Mouse (Mus musculus): ENCODE results near the gene Zfp36. TPM values are rescaled to one million over a fixed set of nuclear protein-coding genes. Genes with fewer than 3 reads are reported as not detected.

Zfp36 gene
- polyA plus RNA-seq, 1 experiment from 2014 or later: 10.8 TPM

DNA sequence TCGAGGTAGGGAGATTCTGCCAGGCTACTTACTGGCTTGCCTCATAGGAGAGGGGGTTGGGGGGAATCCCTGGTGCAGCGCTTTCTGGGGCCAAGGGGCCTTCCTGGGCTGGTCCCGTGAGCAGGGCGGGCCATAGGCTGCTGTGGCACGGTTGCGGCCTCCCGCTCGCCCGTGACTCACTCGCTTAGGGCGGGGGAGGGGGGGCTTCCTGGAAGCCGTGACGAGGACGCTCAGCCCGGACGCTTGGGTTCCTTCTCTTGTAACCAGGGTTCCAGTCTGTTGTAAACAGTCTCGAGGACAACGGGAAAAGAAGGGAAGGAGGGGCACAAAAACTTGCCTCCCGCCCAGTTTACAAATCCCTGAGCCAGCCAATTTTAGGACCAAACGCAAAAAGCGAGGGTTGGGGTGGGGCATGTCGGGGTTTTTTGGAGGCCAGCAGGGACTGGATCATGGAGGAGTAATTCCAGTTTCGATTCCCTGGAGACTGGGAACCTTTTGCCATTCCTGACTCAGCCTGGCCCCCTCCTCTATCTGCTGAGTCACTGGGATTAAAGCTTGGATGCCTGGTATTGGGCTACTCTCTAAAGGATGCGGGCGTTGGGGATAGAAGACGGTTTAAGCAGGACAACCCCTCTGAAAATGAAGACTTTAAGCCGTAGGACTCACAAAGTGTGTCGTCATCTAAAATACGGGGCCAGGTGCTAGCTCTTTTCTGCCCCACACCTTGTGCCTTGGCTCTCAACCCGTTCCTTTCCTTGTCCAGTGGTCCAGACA, 1.2 kb upstream of the Zfp36 start:
- Histone ChIP-seq H3K9me3 (replicated peaks; ENCODE audit: control insufficient read depth, low read length) (no peaks in the 10 kb centered on the region), H3K9ac (ENCODE audit: low read depth, low read length) (peak overlapping the region; percentile 50), H3K4me3 (ENCODE audit: low read depth, low read length) (peak overlapping the region; percentile 58), H3K27ac (ENCODE audit: low read length) (peak overlapping the region; percentile 97), H3K4me1 (ENCODE audit: control insufficient read depth, low read depth, low read length) (peaks cover 92% of the 10 kb centered on the region), H3K27me3 (ENCODE audit: control insufficient read depth, insufficient read depth, low read depth, low read length) (no peaks in the 10 kb centered on the region), H3K36me3 (ENCODE audit: control insufficient read depth, insufficient read depth) (peaks cover 4% of the 10 kb centered on the region; the same call in 1 of the 2 replicates), H3K4me2 (ENCODE audit: low read depth, low read length) (peak overlapping the region; percentile 96)
- ATAC-seq (ENCODE audit: low read depth): peak; percentile 22
- under 1% methylated on average over 30 of the region's 30 CpGs for WGBS (ENCODE audit: insufficient replicate concordance)

DNA sequence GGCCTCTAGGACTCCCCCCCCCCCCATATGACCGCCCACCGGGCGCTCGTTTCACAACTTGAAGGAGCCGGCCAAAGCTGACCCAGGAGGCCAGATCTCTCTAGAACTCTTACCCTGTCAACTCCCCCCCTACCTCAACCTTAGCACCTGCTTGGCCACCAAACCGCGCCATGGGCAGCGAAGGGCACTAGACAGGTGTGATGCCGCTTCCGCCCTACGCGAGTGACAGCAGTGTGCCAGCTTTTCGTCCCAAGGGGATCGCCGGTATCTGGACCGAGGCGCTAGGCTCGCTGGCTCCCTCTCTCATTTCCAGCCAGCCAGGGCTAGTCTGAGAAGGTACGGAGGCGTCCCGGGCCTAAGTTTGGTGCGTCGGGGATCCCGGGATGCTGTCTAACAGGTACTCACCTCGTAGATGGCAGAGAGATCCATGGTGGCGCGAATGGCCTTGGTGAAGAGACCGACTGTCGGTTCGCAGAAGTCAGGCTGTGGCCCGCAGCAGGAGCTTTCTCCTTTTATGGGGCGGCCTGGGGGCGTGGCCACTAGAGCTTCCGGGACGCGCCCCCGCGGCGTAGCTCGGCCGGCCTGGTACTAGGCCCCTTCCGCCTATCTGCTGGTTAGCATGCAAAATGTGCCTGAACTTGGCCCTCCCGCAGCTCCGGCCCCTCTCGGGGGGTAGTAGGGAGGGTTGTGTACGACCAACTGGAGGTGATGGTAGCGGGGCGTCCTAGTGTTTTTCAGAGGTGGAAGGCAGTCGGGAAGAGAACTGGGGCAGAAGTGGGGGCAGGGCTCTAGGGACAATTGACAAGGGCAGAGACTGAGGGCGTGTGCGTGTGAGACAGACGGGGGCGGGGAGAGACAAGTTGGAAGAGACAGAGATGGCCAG, 1.0 kb downstream of the Zfp36 start:
- under 1% methylated on average over 51 of the region's 53 CpGs for WGBS (ENCODE audit: insufficient replicate concordance)
- Histone ChIP-seq H3K9ac (ENCODE audit: low read depth, low read length) (peak overlapping the region; percentile 88), H3K4me1 (ENCODE audit: control insufficient read depth, low read depth, low read length) (peaks cover 95% of the 10 kb centered on the region), H3K36me3 (ENCODE audit: control insufficient read depth, insufficient read depth) (peaks cover 4% of the 10 kb centered on the region; the same call in 1 of the 2 replicates), H3K9me3 (replicated peaks; ENCODE audit: control insufficient read depth, low read length) (no peaks in the 10 kb centered on the region), H3K4me3 (ENCODE audit: low read depth, low read length) (peak overlapping the region; percentile 79), H3K27me3 (ENCODE audit: control insufficient read depth, insufficient read depth, low read depth, low read length) (no peaks in the 10 kb centered on the region), H3K4me2 (ENCODE audit: low read depth, low read length) (peak overlapping the region; percentile 96), H3K27ac (ENCODE audit: low read length) (peak overlapping the region; percentile 97)
- peak; percentile 59 for ATAC-seq (ENCODE audit: low read depth)

DNA sequence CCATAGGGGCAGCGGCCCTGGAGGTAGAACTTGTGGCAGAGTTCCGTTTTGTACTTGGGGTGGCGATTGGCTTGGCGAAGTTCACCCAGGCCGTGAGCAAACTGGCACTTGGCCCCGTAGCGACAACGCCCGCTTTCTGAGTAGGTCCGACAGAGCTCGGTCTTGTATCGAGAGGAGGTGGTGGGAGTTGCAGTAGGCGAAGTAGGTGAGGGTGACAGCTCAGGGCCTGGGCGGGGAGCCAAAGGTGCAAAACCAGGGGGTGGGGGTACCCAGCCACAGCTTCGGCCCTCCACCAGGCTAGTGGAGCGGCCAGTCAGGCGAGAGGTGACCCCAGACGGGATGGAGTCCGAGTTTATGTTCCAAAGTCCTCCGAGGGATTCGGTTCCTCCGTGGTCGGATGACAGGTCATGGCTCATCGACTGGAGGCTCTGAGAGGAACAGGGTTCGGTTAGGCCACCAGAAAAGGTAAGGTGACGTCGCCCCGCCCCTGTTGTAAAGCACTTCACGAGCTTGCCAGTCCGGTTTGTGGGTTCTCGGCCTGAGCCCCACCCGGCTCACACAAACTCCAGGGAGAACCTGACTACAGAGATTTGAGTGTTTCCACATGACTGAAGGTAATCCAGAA, 1.9 kb downstream of the Zfp36 start:
- H3K4me1 ChIP-seq (ENCODE audit: control insufficient read depth, low read depth, low read length): peaks cover 92% of the 10 kb centered on the region
- H3K4me2 ChIP-seq (ENCODE audit: low read depth, low read length): peak overlapping the region; percentile 96
- H3K9ac ChIP-seq (ENCODE audit: low read depth, low read length): peak overlapping the region; percentile 88
- ATAC-seq (ENCODE audit: low read depth): no peak
- WGBS (ENCODE audit: insufficient replicate concordance): 20% methylated on average over 32 of the region's 32 CpGs
- H3K27ac ChIP-seq (ENCODE audit: low read length): peak overlapping the region; percentile 97
- H3K27me3 ChIP-seq (ENCODE audit: control insufficient read depth, insufficient read depth, low read depth, low read length): no peaks in the 10 kb centered on the region
- peak overlapping the region; percentile 79 for H3K4me3 ChIP-seq (ENCODE audit: low read depth, low read length)
- H3K9me3 ChIP-seq (replicated peaks; ENCODE audit: control insufficient read depth, low read length): no peaks in the 10 kb centered on the region
- H3K36me3 ChIP-seq (ENCODE audit: control insufficient read depth, insufficient read depth): peaks cover 4% of the 10 kb centered on the region; the same call in 1 of the 2 replicates

DNA sequence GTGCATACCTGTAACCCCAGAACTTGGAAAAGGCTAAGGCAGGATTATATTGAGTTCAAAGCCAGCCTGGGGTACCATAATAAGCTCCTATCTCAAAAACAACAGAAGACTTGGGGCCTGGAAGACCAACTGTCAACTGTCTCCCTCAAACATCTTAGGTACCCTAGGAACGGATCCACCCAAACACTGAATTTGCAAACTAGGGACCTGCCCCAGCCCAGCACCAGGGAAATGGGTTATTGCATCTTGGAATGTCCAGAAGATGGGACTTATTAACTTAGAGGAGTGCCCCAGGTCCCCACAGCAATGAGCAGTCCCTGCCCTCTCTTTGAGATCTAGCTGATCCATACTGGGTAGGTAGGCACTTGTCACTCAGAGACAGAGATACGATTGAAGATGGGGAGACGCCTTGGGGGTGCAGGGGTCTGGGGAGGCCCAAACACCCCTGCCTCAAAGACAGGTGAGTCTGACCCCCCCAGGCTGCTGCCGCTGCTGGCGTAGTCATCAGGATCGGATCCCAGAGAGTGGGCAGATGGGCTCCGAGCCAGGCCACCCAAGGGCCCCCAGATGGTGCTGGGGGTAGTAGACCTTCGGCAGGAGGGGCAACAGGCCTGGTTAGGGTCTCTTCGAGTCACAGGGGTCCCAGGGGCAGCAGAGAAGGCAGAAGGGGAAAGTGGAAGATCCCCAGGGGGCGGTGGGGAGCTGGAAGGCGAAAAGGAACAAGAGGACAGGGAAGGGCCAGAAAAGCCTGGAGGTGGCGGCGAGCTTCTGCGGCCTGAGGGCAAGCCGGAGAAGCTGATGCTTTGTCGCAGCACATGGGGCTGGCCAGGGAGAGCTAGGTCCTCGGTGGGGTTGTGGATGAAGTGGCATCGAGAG, 2.6 kb downstream of the Zfp36 start:
- no peaks in the 10 kb centered on the region for H3K27me3 ChIP-seq (ENCODE audit: control insufficient read depth, insufficient read depth, low read depth, low read length)
- peak overlapping the region; percentile 96 for H3K4me2 ChIP-seq (ENCODE audit: low read depth, low read length)
- H3K9ac ChIP-seq (ENCODE audit: low read depth, low read length): peak overlapping the region; percentile 88
- no peaks in the 10 kb centered on the region for H3K9me3 ChIP-seq (replicated peaks; ENCODE audit: control insufficient read depth, low read length)
- H3K36me3 ChIP-seq (ENCODE audit: control insufficient read depth, insufficient read depth): peaks cover 4% of the 10 kb centered on the region; the same call in 1 of the 2 replicates
- H3K27ac ChIP-seq (ENCODE audit: low read length): peak overlapping the region; percentile 97
- ATAC-seq (ENCODE audit: low read depth): no peak
- peak overlapping the region; percentile 79 for H3K4me3 ChIP-seq (ENCODE audit: low read depth, low read length)
- 57% methylated on average over 18 of the region's 18 CpGs for WGBS (ENCODE audit: insufficient replicate concordance)
- peaks cover 87% of the 10 kb centered on the region for H3K4me1 ChIP-seq (ENCODE audit: control insufficient read depth, low read depth, low read length)

DNA sequence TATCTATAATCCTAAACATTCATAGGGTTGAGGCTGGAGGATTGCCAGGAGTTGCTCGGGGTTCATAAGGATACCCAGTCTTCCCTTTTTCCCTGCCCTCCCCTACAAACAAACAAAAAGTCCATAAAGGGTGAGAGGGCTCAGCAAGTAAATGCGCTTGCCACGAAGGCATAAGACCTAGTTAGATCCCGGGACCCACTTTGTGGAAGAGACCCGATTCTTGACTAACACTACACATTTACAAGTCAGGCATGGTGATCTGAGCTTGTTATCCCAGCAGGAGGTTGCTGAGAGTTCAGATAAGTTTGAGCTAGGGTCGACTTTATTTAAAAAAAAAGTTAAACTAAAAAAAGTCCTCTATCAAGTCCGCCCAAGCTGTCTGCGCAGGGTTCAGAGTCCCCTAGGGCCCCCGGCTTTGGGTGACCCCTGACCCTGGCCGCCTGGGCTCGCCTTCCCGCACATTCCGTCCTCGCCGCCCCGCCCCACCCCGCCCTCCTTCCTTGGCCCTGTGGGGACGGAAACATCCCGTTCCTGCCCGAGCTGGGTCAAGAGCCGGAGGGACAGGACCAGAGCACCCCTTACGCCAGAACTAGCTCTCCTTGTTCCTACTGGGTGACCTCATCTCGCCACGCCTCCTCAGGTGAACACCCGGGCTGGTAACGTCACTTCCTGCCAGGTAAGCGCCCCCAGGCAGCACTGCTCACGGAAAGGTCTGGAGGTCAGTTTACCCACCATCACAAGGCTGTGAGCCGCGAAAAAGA, 3.9 kb downstream of the Zfp36 start:
- H3K36me3 ChIP-seq (ENCODE audit: control insufficient read depth, insufficient read depth): peaks cover 4% of the 10 kb centered on the region; the same call in 1 of the 2 replicates
- WGBS (ENCODE audit: insufficient replicate concordance): 5% methylated on average over 30 of the region's 30 CpGs
- peak overlapping the region; percentile 96 for H3K27ac ChIP-seq (ENCODE audit: low read length)
- H3K9ac ChIP-seq (ENCODE audit: low read depth, low read length): peak overlapping the region; percentile 77
- no peaks in the 10 kb centered on the region for H3K9me3 ChIP-seq (replicated peaks; ENCODE audit: control insufficient read depth, low read length)
- H3K4me1 ChIP-seq (ENCODE audit: control insufficient read depth, low read depth, low read length): peaks cover 83% of the 10 kb centered on the region
- H3K4me3 ChIP-seq (ENCODE audit: low read depth, low read length): peak overlapping the region; percentile 61
- peak overlapping the region; percentile 96 for H3K4me2 ChIP-seq (ENCODE audit: low read depth, low read length)
- ATAC-seq (ENCODE audit: low read depth): peak; percentile 4
- peaks cover 3% of the 10 kb centered on the region; the same call in 1 of the 2 replicates for H3K27me3 ChIP-seq (ENCODE audit: control insufficient read depth, insufficient read depth, low read depth, low read length)

DNA sequence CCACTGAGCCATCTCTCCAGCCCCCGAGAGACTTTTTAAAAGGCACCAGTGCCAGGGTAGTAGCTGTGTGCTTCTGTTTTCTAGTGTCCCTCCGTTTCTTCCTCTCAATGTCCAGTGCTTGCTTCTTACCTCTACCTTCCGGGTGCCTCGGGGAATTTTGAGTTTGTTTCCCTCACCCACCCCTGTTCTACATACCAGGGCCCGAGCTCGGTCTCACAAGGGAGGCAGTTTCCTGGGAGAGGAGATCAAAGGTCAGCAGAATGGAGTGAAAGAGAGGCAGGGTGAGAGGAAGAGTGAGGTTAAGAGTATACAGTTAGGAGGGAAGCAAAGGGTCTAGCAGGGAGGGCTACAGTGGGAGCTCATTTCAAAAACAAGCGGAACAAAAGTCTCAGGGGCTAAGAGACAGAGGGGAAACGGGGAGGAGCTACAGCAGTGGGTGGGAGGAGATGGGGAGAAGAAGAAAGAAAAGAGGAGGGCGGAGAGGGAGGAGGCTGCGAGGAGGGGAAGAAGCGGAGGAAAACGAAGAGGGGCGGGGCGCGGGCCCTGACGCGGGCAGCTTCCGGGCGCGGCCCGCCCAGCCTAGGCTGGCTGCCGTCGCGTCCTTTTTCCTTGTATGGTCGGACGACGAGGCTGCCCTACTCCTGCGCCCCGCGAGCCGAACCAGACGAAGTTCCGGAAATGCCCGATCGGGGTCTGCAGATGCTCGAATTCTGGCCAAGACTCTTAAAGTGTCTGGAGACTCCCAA, 4.7 kb downstream of the Zfp36 start:
- Histone ChIP-seq H3K4me1 (ENCODE audit: control insufficient read depth, low read depth, low read length) (peaks cover 80% of the 10 kb centered on the region), H3K9me3 (replicated peaks; ENCODE audit: control insufficient read depth, low read length) (no peaks in the 10 kb centered on the region), H3K27me3 (ENCODE audit: control insufficient read depth, insufficient read depth, low read depth, low read length) (peaks cover 6% of the 10 kb centered on the region), H3K9ac (ENCODE audit: low read depth, low read length) (peak overlapping the region; percentile 77), H3K4me2 (ENCODE audit: low read depth, low read length) (peak overlapping the region; percentile 96), H3K4me3 (ENCODE audit: low read depth, low read length) (peak overlapping the region; percentile 61), H3K27ac (ENCODE audit: low read length) (peak overlapping the region; percentile 96), H3K36me3 (ENCODE audit: control insufficient read depth, insufficient read depth) (peaks cover 4% of the 10 kb centered on the region; the same call in 1 of the 2 replicates)
- ATAC-seq (ENCODE audit: low read depth): peak; percentile 44
- WGBS (ENCODE audit: insufficient replicate concordance): under 1% methylated on average over 36 of the region's 36 CpGs

DNA sequence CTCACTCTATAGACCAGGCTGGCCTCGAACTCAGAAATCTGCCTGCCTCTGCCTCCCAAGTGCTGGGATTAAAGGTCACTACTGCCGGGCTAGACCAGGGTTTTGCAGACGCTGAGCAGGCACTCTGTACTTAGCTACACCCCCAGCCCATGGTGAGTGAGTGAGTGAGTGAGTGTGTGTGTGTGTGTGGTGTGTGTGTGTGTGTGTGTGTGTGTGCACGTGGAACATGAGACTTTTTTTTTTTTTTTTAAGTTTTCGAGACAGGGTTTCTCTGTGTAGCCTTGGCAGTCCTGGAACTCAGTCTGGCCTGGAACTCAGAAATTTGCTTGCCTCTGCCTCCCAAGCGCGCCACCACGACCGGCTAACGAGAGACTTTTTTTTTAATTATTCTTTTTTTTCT, 5.4 kb downstream of the Zfp36 start:
- WGBS (ENCODE audit: insufficient replicate concordance): 46% methylated on average over 10 of the region's 10 CpGs
- peaks cover 73% of the 10 kb centered on the region for H3K4me1 ChIP-seq (ENCODE audit: control insufficient read depth, low read depth, low read length)
- peaks cover 7% of the 10 kb centered on the region for H3K27me3 ChIP-seq (ENCODE audit: control insufficient read depth, insufficient read depth, low read depth, low read length)
- H3K36me3 ChIP-seq (ENCODE audit: control insufficient read depth, insufficient read depth): peaks cover 4% of the 10 kb centered on the region; the same call in 1 of the 2 replicates
- H3K27ac ChIP-seq (ENCODE audit: low read length): peak overlapping the region; percentile 96
- peak overlapping the region; percentile 96 for H3K4me2 ChIP-seq (ENCODE audit: low read depth, low read length)
- no peak overlapping the region for H3K4me3 ChIP-seq (ENCODE audit: low read depth, low read length)
- H3K9me3 ChIP-seq (replicated peaks; ENCODE audit: control insufficient read depth, low read length): no peaks in the 10 kb centered on the region
- H3K9ac ChIP-seq (ENCODE audit: low read depth, low read length): peak overlapping the region; percentile 77; the same call in 1 of the 2 replicates
- no peak for ATAC-seq (ENCODE audit: low read depth)
